Mouse (Mus musculus): ENCODE data around the gene Smoc2.

DNA sequence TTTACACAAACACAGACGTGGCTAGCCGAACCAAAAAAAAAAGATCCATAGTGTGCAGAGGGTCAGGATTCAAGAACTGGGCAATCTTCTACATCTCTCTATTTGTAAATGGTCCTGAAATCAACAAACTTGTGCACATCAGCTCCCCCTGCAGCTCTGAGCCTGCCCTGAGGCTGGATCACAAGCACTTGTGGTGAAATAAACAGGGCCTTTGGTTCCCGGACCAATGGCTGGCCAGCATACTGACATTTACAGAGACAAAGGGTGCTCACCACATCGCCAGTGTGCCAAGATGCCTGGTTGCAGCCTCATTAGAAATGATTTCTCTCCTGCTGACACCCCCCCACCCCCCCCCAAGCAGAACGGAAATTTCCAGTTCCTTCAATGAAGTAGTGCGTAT is 23.1 kb downstream of the Smoc2 start:
- TF ChIP-seq TAL1 (IDR thresholded peaks at IDR 0.05; ENCODE audit: low read length) (no peak), GATA1 (IDR thresholded peaks at IDR 0.05; ENCODE audit: low read length) (no peak)
